Mouse (Mus musculus) lung, postnatal 4 days (tissue): ENCODE results near the gene Ptprf.

Source experiments
- DNase-seq, 2 experiments: peaks; one replicate each; pipeline ENCODE4 v3.0.0; 2021

The Ptprf gene

GRCm38 (mm10) chr4:118257416-118257815, 33.8 kb downstream of the Ptprf start:
- DNase-seq, result no peak

DNA sequence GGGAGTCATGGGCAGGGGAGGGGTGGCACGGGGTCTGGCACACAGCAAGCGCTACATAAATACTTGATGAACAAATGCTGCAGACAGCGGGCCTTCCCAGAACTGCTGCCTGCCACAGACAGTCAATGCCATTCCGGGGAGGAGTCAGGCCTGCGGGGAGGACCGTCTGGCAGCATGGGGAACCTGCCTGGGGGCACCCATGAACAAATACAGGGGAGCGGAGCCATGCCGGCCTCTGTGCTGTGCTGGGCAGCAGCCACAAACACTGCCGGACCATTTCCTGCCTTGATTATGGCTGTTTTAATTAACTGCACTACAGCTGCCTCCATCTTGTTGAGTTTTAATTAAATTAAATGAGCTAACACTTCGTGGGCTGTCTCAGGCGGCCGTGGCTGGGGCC, 35.0 kb downstream of the Ptprf start:
- no peak for DNase-seq

DNA sequence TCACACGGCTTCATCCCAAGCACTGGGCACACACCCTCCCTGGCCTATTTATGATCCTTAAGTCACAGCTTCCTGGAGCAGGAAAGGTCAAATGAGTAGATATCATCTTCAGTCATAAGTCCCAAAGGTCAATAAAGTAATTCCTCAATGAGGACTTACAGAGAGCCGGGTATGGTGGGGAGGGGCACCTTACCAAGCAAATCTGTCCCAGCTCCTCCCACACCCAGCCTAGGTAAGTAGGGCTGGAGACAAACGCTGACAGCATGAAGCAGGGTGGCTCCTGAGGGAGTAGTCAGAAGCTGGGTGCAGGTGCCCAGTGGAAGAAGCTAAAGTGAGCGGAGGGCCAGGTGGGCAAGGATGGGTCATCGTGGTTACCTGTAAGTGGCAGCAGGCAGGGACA, 36.3 kb downstream of the Ptprf start:
- DNase-seq, result no peak

GRCm38 (mm10) chr4:118247323-118247722, 43.9 kb downstream of the Ptprf start:
- DNase-seq, result peak in 1 of 2 experiments; percentile 57

DNA sequence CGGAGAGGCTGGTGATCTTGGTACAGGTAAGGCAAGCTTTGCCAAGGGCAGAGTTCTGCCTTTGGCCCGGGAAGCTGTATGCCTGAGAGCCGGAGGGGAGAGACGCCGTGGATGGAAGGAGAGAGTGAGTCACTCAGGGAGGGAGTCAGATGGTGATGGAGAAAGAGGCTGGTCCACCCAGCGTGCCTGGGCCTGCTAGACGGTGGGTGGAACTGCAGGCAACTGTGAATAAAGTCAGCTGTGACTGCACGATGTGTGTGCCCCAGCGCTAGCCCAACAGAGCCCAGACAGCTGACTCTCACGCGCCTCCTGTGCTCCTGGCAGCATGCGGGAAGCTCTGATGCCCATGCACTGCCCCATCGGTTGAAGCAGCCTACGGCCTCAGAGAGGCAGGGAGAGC, 45.4 kb downstream of the Ptprf start:
- no peak for DNase-seq

DNA sequence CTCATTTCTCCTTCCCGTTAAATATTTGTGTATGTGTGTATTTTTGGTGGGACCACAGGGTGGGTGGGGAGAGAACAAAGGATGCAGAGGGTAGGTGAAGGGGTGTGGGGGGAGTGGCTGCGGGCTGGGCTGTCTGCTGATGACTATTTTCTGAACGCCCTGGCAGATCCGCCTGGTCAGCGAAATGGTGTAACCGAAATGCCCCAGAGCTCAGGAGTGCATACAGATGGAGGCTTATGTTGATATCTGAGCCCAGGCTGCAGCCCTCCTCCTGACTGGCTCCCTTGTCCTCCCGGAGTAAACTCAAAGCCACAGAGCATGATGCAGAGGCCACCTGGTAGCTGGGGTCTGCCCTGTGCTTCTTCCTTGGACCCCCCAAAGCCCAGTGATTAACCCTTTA, 47.4 kb downstream of the Ptprf start:
- no peak for DNase-seq

GRCm38 (mm10) chr4:118243298-118243697, 47.9 kb downstream of the Ptprf start:
- DNase-seq, result no peak

DNA sequence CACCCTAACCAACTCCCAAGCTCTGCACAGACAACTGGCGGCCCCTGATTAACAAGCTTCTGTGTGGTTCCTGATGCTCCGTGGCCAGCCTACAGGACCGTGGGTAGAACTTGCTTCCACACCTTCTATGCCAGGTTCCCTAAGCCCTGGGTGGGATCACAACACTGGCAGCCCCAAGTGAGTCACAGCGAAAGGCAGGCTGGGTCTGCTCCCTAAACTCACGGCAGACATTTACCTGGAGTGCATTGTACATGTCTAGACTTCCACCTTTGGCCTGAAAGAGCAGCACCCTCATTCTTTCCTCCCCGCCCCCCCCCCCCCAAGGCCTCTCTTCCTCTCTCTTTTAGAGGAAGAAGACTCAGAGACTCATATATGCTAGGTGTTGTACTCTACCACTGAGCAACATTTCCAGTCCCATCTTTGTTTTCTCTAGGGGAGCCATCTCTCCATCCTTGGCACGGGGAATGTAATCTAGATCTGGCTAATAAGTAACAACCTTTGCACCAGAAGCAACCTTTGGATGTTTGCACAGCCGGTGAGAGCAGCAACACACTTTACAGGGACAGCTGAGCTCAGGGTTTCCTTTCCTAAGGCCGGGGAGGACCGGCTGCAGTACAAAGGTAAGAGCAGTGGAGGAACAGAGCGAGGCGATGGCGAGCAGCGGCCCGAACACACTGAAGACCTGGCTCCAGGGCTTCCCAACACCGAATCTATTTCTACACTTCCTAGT, 51.1 kb downstream of the Ptprf start:
- DNase-seq, result no peak

GRCm38 (mm10) chr4:118238666-118239065, 52.5 kb downstream of the Ptprf start:
- DNase-seq, result no peak

DNA sequence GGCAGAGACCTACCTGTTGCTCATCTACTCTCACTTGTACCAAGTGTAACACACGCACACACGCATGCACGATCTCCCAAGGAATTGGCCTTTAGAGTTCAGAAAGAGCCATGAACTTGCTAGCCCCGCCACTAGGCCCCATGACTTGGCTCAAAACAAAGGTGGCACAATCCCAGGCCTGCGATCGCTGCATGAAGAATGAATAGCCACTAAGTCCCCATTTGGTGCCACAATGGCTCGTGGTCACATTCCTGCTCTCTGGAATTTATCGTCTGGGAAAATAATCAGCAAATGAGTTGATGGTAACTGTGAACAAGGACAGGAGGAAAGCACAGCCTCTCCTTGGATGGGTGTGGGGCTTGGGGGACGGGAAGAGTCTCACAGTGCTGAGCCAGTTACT, 54.3 kb downstream of the Ptprf start:
- no peak for DNase-seq

- no peak for DNase-seq
Observed at GRCm38 (mm10) chr4:118234711-118235388, 56.4 kb downstream of the Ptprf start.

DNA sequence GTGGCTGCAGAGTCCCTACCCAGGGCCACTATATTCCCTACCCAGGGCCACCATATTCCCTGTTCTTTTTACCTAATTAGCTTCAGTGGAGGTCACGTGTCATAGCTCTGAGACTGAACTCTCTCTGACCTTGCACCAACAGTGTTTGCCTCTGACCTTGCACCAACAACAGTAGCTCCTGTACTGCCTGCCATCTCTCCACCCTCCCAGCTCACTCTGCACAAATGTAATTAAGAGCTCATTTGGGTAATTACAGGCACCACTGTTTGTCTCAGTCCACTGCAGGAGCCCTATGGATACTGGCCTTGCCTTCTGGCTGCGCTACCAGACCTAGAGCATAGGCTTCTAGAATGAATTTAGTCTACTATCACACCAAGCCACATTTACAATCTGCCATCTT, 57.3 kb downstream of the Ptprf start:
- no peak for DNase-seq

GRCm38 (mm10) chr4:118231861-118232260, 59.3 kb downstream of the Ptprf start:
- no peak for DNase-seq

DNA sequence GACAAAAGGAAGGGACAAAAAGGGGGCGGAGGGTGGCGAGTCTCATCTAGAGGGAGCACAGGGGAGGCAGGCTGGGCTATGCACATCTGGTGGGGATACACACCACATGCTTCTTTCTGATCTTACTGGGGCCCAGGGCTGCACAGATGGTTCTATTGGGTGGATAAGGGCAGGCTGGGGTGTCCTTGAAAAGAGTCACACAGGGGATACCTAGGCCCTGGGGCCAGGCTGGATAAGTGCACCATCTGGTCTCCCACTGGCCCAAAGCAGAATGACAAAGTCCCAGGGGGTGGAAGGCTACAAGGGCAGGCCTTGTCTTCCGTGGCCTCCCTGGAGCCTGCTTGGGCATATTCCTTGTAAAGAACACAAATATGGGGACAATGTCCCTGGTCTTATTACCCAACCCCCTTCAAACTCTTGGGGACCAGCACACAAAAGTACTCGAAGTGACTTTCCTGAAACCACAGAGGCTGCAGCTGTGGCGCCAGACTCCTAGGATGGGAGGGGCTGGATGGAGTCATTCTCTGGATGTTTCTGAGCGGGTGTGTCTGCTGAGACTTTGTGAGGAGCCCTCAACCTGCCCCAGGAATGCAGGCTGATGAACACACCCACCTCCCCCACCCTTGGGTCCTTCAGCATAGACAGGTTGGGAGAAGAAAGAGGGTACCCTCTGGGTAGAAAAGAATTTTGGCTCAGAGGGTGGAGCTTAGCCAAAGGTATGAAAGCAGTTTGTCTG, 62.0 kb downstream of the Ptprf start:
- DNase-seq, result peak; percentile 63 to 86

- DNase-seq, result no peak
Observed at GRCm38 (mm10) chr4:118227398-118227797, 63.8 kb downstream of the Ptprf start.

- no peak for DNase-seq
Observed at GRCm38 (mm10) chr4:118221261-118221660, 69.9 kb downstream of the Ptprf start.

DNA sequence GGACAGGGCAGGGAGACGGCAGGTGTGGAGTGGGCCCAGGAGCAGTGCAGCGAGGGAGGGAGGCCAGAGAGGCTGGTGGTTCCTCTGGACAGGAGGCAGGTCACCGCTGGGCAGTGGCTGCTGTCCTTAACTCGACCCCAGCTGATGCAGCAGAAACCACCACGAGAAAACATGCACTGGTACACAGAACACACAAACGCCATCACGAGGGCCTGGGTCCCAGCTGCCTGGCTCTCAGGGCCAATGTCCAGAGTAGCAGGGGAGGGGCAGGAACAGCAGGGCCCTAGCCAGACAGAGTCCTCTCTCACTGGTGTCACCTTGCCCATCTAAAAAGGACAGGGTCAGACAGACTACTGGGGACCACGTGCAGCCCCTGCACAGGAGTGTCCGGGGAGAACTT, 70.4 kb downstream of the Ptprf start:
- no peak for DNase-seq

DNA sequence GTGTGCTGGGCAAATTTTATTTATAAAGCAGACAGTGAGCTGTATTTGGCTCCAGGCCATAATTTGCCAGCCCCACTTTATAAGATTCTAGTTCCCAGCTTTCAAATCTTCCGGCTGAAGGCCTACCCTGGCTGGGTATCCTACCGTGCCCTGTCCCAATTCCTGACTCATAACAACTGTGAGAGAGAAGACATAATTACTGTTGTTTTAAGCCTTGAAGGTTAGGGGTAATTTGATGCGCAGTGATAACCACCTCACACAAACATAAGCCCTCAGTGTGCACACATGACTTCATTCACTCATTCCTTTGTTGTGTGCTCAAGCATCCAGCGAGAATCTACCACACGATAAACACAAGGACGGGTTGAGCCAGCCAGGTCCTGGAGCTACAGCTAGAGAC, 71.7 kb downstream of the Ptprf start:
- DNase-seq, result no peak

DNA sequence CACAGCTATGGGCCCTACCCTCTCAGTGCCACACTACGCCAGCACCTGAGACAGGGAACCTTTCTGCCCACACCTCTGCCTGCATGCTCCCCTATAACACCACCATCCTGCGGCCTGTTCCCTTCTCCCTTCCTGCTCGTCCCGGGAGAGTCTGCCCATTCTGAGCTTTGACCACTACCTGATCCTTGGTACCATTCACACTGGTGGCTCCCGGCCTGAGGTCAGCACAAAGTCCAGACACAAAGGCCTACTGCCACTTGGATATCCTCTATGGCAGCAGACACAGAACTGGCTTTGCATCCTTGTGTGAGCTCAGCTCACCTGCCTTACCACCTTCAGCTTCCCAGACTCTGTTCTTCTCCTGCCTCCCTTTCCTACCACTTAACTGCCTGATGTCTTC, 72.7 kb downstream of the Ptprf start:
- DNase-seq, result no peak

- peak; percentile 54 to 77 for DNase-seq
Observed at GRCm38 (mm10) chr4:118216726-118217595, 74.2 kb downstream of the Ptprf start.

- no peak for DNase-seq
Observed at GRCm38 (mm10) chr4:118214891-118215290, 76.3 kb downstream of the Ptprf start.

DNA sequence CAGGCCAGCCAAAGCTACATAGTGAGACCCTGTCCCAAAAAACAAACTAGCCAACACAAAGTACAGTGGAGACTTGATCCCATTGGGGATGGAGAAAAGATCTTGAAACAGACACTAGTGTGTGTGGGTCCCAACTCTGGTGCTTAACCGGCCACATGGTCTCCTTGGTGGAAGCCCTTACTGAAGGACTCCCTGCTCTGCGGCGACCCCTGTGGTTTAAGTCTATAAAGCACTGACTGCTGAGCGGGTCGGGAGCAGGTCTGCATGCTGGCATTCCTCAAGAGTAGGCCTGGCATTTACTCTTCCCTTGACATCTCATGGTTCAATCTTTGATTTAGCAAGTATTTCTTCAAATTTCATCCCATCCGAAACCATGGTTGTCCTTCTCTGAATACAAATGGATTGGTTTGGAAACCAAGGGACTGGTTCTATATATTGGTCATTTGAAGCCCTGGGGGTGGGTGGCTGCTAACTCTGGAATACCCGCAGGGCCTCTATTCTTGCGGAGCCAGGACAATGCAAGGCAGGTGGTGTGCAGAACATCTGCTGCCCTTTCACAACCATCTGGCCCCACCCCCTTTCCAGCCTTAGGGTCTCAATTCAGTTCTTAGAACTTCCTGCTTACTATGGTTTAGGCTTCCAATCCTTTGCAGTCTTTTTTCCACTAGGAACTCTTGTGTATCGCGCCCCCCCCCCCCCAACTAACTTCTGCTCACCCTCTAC, 84.1 kb downstream of the Ptprf start:
- peak in 1 of 2 experiments; percentile 32 for DNase-seq
